Mouse (Mus musculus) hindlimb bud, embryonic 11.5 days (tissue): ENCODE data around the gene Pigu.
A peak's percentile ranks its signal among the peaks of the same experiment; 100 is the strongest.

Source experiments
- DNase-seq: peaks from one replicate; pipeline ENCODE4 v3.0.0-alpha.2; 2012; ENCODE audit warnings: low read depth, low spot score; ENCODE audit errors: extremely low spot score

Pigu gene

DNA sequence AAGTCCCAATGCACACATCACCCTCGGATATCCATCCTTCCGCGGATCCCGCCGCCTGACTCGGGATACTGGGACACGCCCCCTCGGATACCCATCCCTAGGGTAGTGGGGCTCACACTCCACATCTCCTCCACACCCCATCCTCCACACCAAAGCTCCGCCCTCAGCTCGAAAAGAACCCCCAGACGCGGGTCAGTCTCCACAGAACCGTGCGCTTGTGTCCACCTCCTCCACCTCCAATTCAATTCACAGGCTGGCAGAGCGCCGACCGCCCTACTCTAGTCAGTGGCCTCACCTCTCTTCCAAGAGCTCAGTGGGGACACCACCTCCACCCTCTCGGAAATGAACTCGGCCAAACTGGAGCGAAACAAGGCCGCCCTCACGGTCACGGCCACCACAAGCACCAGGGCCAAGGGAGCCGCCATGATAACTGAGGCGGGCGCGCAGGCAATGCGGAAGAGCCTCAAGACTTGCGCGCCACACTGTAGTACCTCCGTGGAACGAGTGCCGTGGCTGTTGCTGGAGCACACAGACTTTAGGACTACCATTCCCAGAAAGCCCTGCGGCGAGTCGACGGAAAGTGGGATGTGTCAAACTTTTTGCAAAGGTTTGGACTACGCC, at the start of gene Pigu:
TSS of gene Pigu (minus strand) at position 460 of the 621 bp plus-strand sequence.
- DNase-seq, result peak; percentile 88

DNA sequence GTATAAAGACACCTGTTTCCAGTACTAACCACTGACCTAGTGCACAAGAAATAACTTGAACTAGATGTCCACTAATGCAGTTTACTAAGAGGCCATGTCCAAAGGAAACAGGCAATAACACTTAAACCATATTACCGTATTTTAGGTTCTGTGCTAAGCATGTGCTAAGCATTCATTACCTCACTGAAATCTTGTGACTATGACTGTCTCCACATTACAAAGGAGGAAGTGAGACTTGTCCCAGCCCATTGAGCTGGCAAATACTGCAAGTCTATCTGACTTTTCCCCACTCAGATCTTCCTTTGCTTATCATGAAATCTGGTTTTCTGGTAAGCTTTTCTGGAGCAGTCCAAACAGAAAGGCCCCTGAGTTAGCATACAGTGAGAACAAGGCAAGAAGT, 47.4 kb upstream of the Pigu start:
- no peak for DNase-seq

DNA sequence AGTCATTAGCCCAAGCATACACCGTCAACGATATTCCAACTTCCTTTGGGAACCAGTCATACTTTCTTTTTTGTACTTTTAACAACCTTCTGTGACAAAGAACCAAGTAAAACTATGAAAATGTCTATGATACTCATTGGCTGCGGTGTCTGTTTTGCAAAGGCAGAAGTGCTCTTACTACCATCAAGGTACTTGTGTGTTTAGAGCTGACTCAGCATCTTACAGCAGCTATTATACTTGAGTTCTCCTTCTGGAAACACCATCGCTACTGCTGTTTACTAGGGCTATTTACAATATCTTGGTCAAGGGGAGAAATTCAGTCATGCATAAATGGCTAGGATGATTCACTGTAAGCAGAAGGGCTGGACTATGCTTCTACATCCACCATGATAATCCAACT, 44.7 kb upstream of the Pigu start:
- DNase-seq, result no peak

DNA sequence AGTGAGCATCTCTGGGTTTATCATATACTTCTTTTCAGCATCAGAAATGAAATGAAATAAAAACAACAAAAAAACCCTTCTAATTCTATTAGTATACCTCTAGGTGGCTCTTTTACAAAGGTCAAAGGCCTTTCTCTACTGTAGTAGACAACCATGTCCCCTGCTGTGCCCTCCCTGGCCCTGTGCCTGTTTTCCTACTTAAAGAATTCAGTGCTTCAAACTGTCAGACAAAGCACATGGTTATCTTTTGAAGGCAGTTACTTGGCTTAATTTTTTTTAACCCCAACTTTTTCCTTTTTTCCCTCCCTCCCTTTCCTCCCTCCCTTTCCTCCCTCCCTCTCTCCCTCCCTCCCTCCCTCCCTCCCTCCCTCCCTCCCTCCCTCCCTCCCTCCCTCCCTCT, 43.0 kb upstream of the Pigu start:
- no peak for DNase-seq

DNA sequence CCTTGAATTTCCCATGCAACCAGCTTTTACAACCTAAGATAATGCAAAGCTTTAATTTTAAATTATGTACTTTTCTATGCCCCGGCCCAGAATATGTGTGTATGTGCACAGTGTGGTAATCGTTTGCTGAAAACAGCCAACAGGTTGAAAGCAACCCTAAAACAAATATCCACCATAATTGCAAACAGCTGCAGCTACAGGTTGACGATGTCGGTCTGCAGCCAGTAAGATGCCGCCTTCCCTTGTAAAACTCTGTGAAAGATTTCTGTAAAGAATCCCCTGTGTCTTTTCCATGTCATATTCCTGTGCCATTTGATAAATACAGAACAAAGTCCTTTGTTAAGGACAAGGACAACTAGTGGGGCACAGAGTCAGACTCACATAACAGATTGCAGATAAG, 37.4 kb upstream of the Pigu start:
- no peak for DNase-seq

DNA sequence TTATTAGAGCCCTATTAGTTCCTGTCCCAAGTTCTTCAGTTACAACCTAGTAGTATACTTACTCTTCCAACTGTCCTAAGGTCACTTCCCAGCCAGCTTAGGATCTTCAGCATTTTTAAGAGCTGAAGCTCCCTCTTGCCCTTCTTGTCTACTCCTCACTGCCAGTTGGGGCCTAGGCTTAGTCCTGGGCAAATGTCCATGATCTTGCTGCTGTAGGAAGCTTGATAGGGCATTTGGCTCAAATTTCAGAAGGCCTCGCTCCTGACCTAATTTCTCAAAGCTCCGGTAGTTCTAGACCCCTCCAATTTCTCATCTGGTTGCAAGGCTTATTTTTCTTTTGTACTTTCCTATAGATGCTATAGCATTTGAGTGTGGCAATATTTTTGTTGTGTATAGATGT, 31.3 kb upstream of the Pigu start:
- DNase-seq, result no peak

DNA sequence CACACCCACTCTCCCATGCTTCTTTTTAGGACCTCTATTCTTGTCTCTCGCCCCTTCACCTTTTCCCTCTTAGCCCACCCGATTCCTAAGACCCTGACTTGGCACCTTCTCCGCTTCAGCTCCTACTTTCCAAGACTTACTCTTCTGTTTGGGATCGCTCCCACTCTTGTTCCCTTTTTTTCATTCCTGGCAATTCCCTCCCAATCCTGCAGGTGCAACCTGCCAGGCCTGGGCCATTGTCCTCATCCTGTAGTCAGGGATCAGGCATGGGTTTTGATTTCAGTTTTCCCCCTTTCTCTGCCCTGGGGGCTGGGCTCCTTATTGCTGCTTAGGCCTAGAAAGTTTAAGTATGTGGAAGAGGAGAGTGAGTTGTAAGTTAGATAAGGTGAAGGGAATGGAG, 29.8 kb upstream of the Pigu start:
- DNase-seq, result no peak

DNA sequence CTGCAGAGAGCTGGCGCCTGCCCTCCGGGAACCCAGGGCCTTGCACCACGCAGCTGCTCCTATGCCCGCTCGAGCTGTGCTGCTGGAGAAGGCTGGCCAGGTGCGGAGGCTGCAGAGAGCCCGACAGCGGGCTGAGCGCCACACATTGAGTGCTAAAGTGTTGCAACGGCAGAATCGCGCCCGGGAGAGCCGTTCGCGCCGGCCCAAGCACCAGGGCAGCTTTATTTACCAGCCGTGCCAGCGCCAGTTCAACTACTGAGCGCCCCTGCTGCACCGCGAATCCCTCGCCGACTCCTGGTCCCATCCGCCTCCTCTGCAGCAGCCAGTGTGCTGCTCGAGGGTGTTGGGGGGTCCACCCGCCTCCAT, 29.3 kb upstream of the Pigu start:
- DNase-seq, result no peak

DNA sequence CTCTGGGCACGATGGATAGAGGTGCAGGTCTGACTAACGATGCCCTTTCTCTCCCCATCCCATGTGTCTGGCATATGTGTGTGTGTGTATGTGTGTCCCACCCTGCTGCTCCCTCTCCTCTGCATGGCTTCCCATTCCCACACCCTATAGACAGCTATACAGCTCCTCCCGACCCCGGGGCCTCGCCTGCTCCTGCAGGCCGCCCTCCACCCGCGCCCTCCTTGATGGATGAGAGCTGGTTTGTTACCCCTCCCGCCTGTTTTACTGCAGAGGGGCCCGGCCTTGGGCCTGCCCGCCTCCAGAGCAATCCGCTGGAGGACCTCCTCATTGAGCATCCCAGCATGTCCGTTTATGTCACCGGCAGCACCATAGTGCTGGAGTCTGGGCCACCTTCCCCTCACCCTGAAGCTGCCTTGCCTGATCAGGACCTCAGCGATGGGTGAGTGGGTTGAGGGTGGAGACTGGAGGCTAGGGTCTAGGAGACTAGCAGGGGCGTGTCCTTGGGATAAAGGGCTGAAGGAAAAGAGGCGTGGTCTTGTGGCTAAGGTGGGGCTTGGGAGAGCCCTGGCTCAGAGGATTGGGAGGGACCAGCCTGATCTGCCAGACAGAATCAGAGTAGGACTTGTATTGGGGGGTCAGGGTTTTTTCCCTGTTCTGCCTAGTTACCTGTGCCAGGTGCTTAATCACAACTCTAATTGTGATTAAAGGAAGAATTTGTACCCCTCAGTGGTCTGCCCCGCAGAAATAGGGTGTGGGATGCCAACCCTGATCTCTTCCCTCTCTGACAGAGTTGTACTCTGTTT, 28.7 kb upstream of the Pigu start:
- DNase-seq, result no peak

DNA sequence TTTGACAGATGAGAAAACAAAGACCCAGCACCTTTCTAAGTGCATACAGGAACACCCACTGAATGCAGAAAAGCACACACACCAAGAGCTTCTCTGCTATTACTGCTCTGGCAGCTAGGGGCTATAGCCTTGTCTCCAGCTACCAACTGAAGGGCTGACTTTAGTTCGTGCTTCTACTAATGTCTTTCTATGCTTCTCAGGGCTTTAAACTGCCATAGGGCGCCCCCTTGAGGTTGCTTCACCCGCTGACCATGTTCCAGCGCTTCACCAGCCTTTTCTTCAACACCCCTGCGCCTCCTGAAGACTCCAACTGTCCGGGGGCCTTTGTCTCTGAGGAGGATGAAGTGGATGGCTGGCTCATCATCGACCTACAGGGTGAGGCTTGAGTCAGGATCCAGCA, 27.9 kb upstream of the Pigu start:
- peak; percentile 42 for DNase-seq

DNA sequence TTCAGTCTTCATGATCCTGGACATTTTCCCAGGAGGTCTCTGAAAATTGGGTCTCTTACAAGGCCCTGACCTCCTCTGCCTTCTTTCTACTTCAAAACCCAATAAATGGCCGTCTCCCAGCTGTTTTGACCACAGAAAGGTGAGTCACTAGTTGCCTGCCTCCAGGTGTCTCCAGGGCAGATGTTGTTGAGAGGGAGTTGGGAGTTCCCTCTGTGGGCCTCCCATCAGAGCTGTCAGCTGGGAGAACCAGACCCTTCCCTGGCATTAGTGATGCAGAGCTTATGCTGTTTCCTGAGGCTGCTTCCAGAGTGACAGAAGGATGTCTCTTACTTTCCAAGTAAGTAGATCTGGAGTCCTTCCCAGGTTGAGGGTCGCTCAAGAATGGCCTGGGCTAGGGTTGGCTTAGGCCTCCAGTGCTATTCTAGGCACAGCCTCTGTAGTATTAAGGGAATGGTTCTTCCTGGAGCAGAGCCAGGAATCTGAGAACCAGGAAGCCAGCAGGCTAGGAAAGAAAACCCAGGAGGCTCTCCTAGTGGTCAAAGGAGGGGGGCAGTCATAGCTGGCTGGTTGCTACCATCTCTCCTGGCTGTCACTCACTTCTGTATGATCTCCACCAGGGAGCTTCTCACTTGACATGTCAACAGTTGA, 25.7 kb upstream of the Pigu start:
- DNase-seq, result no peak

DNA sequence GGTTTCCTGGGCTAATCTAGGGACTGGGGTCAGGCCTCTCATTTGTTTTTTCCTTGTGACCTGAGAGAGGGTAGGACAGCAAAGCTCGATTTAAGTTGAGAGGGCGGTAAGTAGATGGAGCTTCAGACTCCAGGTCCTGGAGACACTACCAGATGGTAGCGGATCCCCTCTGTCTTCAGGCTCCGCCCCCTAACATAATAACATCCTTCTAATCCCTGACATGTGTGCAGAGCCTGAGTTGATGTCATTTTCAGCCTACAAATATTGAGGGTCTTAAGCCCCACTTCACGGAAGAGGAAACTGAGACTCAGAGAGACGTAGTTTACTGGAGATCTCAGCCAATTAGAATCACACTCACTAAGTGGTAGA, 25.1 kb upstream of the Pigu start:
- no peak for DNase-seq

DNA sequence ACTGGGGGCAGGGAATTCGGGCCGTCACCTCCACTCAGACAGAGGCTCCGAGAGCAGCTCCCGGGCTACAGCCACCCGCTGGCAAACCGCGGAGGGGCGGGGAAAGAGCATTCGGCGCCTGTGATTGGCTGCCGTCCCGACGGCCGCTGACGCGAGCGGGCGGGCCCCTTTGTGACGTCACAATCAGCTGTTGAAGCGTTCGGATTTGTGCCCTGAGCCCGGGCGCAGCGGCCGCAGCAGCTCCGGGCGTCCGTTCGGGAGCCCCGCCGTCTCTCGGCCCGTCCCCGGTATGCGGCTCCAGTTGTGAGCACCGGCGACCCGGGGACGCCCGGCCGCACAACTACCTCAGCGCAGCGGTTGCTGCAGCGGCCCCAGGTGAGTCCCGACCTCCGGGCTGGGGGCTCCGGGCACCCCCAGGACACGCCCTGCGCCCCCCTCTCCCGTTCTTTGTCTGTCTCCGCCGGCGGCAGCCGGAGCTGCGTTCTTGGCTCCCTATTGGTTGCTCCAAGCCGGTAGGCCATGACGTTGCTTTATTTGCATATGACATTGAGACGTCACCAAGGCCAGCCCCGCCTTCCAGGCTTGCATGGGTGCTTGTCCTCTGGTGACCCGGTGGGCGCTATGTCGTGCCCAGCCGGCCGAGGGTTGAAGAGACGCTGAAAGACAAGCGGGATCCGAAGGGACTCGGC, 24.6 kb upstream of the Pigu start:
- DNase-seq, result peak; percentile 89

DNA sequence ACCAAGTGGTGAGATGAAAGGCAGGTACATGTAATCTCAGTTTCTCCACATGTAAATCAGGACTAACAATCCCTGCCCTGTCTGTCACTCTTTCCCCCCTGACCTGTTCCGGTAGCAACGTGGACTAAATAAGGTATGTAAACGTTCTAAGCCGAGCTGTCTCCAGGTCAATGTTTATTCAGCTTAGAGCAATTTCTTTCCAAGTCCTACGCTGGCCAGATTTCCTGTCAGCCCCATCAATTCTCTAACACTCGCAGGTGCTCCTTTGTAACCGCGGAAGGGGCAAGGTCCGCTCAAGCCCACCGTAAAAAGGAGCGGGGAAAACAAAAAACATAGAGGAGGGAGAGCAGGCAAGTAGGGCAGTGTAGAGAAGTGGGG, 23.8 kb upstream of the Pigu start:
- peak; percentile 6 for DNase-seq

DNA sequence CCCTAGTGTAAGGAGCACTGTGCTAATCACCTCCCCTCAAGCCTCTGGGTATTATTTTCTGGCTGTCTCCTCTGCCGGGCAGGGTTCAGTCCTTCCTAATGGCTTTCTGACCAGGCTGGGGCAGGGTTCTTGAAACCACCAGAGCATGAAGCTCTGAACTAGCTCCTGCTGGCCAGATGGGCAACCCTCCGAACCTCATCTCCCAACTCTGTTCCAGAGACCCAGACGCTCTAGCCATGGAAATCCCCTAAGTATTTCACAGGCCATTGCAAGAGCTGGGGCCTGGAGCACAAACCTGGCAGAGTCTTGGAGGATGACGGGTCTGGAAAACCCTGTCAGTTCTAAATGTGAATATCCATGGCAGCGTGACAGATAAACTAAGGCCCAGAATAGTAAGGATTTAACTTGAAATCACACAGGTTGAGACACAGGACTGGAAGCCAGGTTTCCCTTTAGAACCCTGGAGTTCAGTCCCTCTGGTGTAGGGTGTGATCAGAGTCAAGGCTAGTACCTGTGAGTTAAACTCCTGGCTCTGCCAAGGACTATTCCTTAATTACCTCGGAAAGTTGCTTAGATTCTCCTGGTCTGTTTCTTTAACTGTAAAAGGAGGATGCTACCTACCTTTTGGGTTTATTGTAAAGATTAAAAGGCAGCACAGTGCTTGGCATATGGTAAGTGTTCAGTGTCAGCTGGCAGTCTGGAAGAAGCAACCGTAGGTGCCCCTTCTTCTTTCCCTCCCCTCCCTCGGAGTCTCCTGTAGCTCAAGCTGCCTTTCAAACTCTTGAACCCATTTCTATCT, 23.2 kb upstream of the Pigu start, which contains the start of gene Trp53inp2:
TSS of gene Trp53inp2 (plus strand) at position 799 of the 799 bp plus-strand sequence.
- DNase-seq, result no peak

DNA sequence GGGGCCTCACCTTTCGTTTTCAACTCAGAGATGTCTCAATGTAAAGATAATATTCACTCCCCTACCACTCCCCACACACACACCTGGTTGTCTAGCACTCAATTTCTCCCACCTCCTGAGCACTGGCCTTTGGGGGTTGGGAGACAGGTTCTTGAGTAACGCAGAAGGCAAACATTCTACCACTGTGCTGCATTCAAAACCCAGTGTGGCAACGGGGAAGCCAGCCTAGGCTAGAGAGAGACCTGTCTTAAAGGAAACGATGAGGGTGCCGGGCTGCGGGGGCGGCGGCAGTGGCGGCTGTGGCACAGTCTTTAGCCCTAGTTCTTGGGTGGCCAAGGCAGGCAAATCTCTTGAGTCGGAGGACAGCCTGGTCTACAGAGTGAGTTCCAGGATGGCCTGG, 19.0 kb upstream of the Pigu start:
- DNase-seq, result no peak

DNA sequence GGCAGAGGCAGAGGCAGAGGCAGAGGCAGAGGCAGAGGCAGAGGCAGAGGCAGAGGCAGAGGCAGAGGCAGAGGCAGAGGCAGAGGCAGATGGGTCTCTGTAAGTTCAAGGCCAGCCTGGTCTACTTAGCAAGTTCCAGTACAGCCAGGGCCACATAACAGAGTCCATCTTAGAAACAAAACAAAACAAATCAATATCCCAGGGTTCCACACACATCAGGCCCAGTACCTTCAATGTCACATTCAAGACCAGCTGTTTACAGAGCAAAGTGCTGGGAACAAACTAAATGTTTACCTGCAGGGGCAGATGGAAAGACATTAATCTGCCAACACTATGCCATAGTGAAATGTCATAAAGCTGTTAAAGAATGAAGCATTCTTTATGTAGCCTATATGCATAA, 17.3 kb upstream of the Pigu start:
- no peak for DNase-seq

DNA sequence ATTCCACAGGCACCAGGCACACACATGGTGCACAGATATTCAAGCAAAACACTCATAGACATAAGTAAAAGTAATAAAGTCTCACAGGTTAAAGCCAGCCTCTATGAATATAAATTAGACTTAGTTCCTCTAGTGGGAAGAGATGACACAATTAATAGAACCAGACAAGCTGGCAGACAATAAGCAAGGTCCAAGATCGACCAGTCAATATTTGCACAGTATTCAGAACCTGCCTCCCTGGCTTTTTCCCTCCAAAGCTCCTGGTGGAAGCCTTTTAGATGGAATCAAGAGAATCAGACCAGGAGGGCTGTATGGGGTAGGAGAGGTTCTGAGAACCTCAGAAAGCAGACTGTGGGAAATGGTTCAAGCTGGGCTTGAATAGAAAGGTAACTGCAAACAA, 16.7 kb upstream of the Pigu start:
- DNase-seq, result no peak

DNA sequence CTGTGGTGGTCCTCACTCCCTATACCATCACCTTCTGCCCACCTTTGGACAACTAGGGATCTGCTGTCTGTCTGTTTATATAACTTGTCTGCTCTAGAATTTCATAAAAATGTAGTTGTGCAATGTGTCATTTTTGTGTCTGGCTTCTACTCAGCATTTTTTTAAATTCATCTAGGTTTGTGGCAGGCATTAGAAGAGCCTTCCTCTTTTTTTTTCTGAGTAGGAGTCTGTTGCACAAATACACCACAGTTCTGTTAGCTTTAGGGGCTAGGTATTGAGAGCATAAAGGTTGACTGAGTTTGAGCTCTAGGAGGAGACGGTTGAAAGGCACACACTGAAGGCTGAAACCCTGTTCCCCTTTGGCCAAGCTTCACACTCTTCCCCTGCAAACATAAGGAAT, 16.1 kb upstream of the Pigu start:
- DNase-seq, result no peak

DNA sequence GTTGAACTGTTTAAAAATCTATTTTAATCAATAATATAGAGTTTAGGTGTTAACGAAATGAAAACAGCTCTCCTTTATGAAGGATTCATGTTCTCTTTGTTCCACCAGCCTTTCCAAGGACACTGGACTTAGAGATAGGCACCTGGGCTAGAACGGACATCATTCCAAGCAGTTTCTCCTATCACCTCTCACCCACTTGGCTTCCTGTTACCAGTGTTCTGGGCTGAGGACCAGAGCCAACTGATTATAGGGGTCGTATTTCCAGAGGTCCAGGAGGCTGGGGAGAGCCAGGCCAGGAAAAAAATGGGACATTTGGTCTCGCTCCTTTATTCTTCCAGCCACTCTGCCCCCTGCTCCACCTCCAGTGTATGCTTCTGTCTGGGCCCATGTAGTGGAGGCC, 15.2 kb upstream of the Pigu start:
- no peak for DNase-seq

DNA sequence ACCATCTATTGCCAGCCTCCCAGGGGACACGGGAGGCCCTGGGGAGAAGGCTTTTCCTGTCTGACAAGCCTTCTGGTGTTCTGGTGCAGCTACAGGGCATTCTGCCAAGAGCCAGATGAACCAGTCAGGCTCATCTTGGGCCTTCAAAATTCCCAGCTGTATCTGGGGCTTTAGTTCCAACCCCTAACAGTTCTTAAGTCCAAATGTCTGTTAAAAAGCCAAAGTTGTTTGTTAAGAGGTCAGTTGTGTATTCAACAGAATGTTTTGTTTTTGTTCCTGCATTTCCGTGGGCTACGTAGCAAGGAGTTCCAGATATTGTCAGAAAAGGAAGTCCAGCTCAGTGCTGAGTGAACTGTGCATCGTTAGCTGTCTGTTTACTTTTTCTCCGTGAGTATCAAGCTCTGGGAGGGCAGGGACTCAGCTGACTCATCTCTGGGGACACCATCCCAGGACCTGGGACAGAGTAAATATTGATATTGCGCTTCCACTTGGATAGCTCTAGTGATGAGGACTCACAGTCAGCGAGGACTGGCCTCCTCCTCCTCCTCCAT, 12.2 kb upstream of the Pigu start:
- no peak for DNase-seq
